ENCODE assay signal across 14 mouse cellular contexts in genomic region chr13:25122740-25123335, GRCm38 (mm10).
DNase-seq lines count a peak whose midpoint lies in the region; ATAC-seq and TF ChIP-seq lines count a peak whose summit lies in the region.
"Had no signal": no experiment of that assay in that cellular context is flagged by ENCODE, and none has a peak within 500 bp of the region (broad histone marks: within the 10 kb centered on the region; RNA-seq: fewer than 3 reads in every experiment).

No protein-coding gene starts in this region.

- no peaks in the 10 kb centered on the region for H3K9me3 ChIP-seq in embryonic facial prominence, embryonic 11.5 days (replicated peaks; ENCODE audit: control insufficient read depth, low read length)
- H3K9me3 ChIP-seq in embryonic facial prominence, embryonic 10.5 days = no peaks in the 10 kb centered on the region
- H3K9me3 ChIP-seq in hindbrain, embryonic 16.5 days (ENCODE audit: control insufficient read depth, low read length) = no peaks in the 10 kb centered on the region
- H3K9me3 ChIP-seq: embryonic facial prominence, embryonic 12.5 days; heart, embryonic 13.5 days; limb, embryonic 15.5 days had no signal

- H3K4me3 ChIP-seq in embryonic facial prominence, embryonic 11.5 days (ENCODE audit: low read depth, low read length) = no peak overlapping the region
- no peak overlapping the region for H3K4me3 ChIP-seq in embryonic facial prominence, embryonic 10.5 days
- no peak overlapping the region for H3K4me3 ChIP-seq in left cerebral cortex, adult 2 months
- H3K4me3 ChIP-seq in hindbrain, embryonic 16.5 days (ENCODE audit: low read length) = no peak overlapping the region
- H3K4me3 ChIP-seq: embryonic facial prominence, embryonic 12.5 days; heart, embryonic 13.5 days; limb, embryonic 15.5 days had no signal

- no peak overlapping the region for H3K4me2 ChIP-seq in embryonic facial prominence, embryonic 11.5 days (ENCODE audit: low read depth, low read length)
- H3K4me2 ChIP-seq in hindbrain, embryonic 16.5 days (ENCODE audit: low read length) = no peak overlapping the region
- H3K4me2 ChIP-seq: embryonic facial prominence, embryonic 12.5 days; heart, embryonic 13.5 days; limb, embryonic 15.5 days had no signal

- ATAC-seq in embryonic facial prominence, embryonic 11.5 days (replicated peaks; ENCODE audit: insufficient number of reproducible peaks, low FRiP score, low TSS enrichment, low read depth) = no peak
- ATAC-seq in hindbrain, embryonic 16.5 days = peak; percentile 80
- ATAC-seq in frontal cortex, adult (ENCODE audit: low TSS enrichment) = no peak
- ATAC-seq: intestine, embryonic 16.5 days had no signal

- peak; percentile 57 for TF ChIP-seq CTCF in left cerebral cortex, adult 2 months (IDR thresholded peaks at IDR 0.05)

- no peaks in the 10 kb centered on the region for H3K27me3 ChIP-seq in embryonic facial prominence, embryonic 11.5 days (ENCODE audit: control insufficient read depth, insufficient read depth, low read length)
- no peaks in the 10 kb centered on the region for H3K27me3 ChIP-seq in embryonic facial prominence, embryonic 10.5 days (replicated peaks; ENCODE audit: low read depth, poor library complexity, severe bottlenecking)
- H3K27me3 ChIP-seq in hindbrain, embryonic 16.5 days (replicated peaks; ENCODE audit: control insufficient read depth, insufficient read depth, low read length) = no peaks in the 10 kb centered on the region
- H3K27me3 ChIP-seq: embryonic facial prominence, embryonic 12.5 days; heart, embryonic 13.5 days; limb, embryonic 15.5 days had no signal

- H3K9ac ChIP-seq in embryonic facial prominence, embryonic 11.5 days (replicated peaks; ENCODE audit: low read length) = no peak overlapping the region
- no peak overlapping the region for H3K9ac ChIP-seq in hindbrain, embryonic 16.5 days (ENCODE audit: low read depth, low read length)
- H3K9ac ChIP-seq: embryonic facial prominence, embryonic 12.5 days; heart, embryonic 13.5 days; limb, embryonic 15.5 days had no signal

- no peaks in the 10 kb centered on the region for H3K4me1 ChIP-seq in embryonic facial prominence, embryonic 11.5 days (ENCODE audit: control insufficient read depth, insufficient read depth, low read length)
- no peaks in the 10 kb centered on the region for H3K4me1 ChIP-seq in embryonic facial prominence, embryonic 10.5 days
- no peaks in the 10 kb centered on the region; the same call in 1 of the 2 replicates for H3K4me1 ChIP-seq in hindbrain, embryonic 16.5 days (ENCODE audit: control insufficient read depth, insufficient read depth, low read depth, low read length)
- H3K4me1 ChIP-seq: embryonic facial prominence, embryonic 12.5 days; heart, embryonic 13.5 days; limb, embryonic 15.5 days had no signal

- 64% methylated on average over 8 of the region's 8 CpGs for WGBS in embryonic facial prominence, embryonic 11.5 days
- 73% methylated on average over 8 of the region's 8 CpGs for WGBS in embryonic facial prominence, embryonic 10.5 days
- 60% methylated on average over 8 of the region's 8 CpGs for WGBS in hindbrain, embryonic 16.5 days

- H3K27ac ChIP-seq in embryonic facial prominence, embryonic 11.5 days (replicated peaks; ENCODE audit: low read depth, low read length) = no peak overlapping the region
- no peak overlapping the region for H3K27ac ChIP-seq in embryonic facial prominence, embryonic 10.5 days (replicated peaks)
- H3K27ac ChIP-seq in left cerebral cortex, adult 2 months = no peak overlapping the region
- H3K27ac ChIP-seq in hindbrain, embryonic 16.5 days (ENCODE audit: low read depth, low read length) = no peak overlapping the region
- H3K27ac ChIP-seq: embryonic facial prominence, embryonic 12.5 days; heart, embryonic 13.5 days; limb, embryonic 15.5 days had no signal

- intact Hi-C loops in left cerebral cortex, adult 2 months (cut with DNase I) = no loop called here

- no peaks in the 10 kb centered on the region for H3K36me3 ChIP-seq in embryonic facial prominence, embryonic 11.5 days (replicated peaks; ENCODE audit: control insufficient read depth, insufficient read depth, low read depth, low read length)
- no peaks in the 10 kb centered on the region for H3K36me3 ChIP-seq in embryonic facial prominence, embryonic 10.5 days (replicated peaks)
- H3K36me3 ChIP-seq in hindbrain, embryonic 16.5 days (ENCODE audit: control insufficient read depth, insufficient read depth, low read length) = no peaks in the 10 kb centered on the region
- H3K36me3 ChIP-seq: embryonic facial prominence, embryonic 12.5 days; heart, embryonic 13.5 days; limb, embryonic 15.5 days had no signal

- DNase-seq in embryonic facial prominence, embryonic 11.5 days (ENCODE audit: low spot score) = peak; percentile 53
- DNase-seq in embryonic facial prominence, embryonic 10.5 days (ENCODE audit: low spot score) = no peak
- DNase-seq in left cerebral cortex, adult 2 months (ENCODE audit: extremely low spot score in 1 of 2, low spot score in 2 of 2) = no peak
- DNase-seq in left cerebral cortex, adult 11 months (ENCODE audit: low spot score) = no peak
- DNase-seq in NIH3T3 (ENCODE audit: low read depth) = peak; percentile 9
- no peak for DNase-seq in spleen, postnatal 4 days (ENCODE audit: low spot score in 2 of 2)
- DNase-seq: lung, postnatal 36 days; right cerebral cortex, postnatal 25 days had no signal

Comparison
In these comparisons a context has a peak if more than half of its experiments do, and no peak if none do; other contexts are left out.
1. DNase-seq: peak in embryonic facial prominence, embryonic 11.5 days (single experiment) and NIH3T3 (single experiment); none in embryonic facial prominence, embryonic 10.5 days (single experiment), left cerebral cortex, adult 2 months (0 of 2), left cerebral cortex, adult 11 months (single experiment) and spleen, postnatal 4 days (0 of 2).